Mouse (Mus musculus) urinary bladder, postnatal 4 days (tissue): ENCODE measurements around the gene Pick1.
"Not testable (repeated sequence)": the region's sequence is repeated elsewhere in the genome, so short reads cannot be mapped to it uniquely, and the experiment has no call there.

Source experiments
- DNase-seq, 2 experiments: peaks; one replicate each; pipeline ENCODE4 v3.0.0; 2021 to 2022; ENCODE audit warnings: low spot score in 2 of 2

The Pick1 gene

GRCm38 (mm10) chr15:79224685-79225084 lies 4.3 kb upstream of the Pick1 start:
- peak; percentile 68 to 89 for DNase-seq

GRCm38 (mm10) chr15:79225780-79226179 lies 3.2 kb upstream of the Pick1 start:
- not testable (repeated sequence) for DNase-seq

- DNase-seq, result no peak
These were observed 6.3 kb downstream of the Pick1 start for GRCm38 (mm10) chr15:79235268-79235667.

DNA sequence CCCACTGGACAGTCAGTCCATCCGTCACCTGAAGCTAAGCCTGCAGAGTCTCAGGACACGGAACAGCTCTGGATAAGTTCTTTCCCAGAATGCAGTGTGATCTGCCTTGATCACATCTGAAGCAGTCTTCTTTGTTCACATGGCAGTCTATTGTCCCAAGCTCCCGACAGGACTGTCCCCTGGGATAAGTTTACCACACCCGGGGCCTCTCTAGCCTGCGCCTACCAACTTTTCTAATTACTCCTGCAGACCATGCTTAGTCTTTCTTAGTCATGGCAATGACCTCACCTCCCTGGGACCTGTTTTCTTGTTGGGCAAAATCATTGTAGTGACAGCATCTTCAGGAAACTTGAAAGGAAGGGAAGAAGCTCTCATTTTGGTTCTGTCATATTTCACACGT lies 9.1 kb downstream of the Pick1 start:
- DNase-seq, result no peak

- no peak for DNase-seq
These were observed 13.7 kb downstream of the Pick1 start for GRCm38 (mm10) chr15:79242574-79243233.

DNA sequence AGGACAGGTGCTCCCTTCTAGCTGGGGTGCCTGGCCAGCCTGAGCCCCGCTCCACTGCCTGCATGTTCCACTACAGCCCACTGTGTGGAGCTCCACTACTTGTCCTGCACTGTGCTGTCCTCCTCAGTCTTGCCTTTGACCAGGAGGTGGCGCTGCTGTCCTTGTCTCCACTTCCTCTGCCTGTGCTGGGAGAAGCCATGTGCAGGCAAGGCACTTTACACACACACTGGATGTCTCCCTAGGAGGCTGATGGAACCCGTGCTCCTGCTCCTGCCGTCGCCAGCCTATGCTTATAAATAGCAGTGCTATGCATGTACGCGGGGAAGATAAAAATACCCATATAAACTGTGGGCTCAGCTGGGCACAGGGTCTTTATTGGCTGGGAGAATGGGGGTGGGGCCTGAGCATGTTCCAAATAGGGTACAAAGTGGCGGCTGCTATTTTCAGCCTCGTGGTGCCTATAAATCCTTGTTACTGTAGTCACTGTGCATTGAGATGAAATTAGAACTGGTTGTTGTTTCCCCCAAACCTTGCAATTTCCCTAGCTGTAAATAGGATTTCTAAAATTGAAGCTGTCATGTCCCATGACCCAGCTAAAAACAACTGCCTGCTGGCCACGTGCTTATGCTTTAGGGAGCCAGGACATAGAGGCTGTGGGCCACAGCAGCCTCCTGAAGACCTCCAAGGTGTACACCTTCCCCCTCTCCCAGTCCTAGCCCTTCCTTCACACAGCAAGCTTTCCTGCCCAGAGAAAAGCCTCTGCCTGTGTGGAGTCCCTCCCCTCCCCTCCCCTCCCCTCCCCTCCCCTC lies 14.5 kb downstream of the Pick1 start:
- DNase-seq, result peak; percentile 90 to 95

- no peak for DNase-seq
These were observed 15.3 kb downstream of the Pick1 start for GRCm38 (mm10) chr15:79244071-79244893.

- no peak for DNase-seq
These were observed 16.3 kb downstream of the Pick1 start for GRCm38 (mm10) chr15:79245321-79245720.

GRCm38 (mm10) chr15:79250236-79250635 lies 21.3 kb downstream of the Pick1 start:
- no peak for DNase-seq

DNA sequence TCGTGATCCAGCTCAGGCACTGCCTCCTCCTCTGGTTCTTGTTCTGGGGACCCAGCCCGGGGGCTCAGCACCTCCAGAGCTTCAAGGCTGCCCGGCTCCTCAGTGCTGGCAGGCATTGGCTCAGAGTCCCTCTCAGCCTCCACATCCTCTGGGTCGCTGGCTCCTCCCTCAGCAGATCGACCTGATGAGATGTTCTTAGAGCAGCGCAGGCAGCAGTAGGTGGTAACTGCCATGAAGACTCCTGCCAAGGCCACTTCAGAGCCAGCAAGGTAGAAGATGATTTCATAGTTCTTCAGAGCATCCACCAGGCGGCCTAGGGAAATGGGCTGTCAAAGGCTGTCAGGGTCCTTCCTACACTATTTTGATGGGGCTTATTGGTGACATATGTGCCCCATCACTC lies 22.2 kb downstream of the Pick1 start:
- DNase-seq, result no peak

GRCm38 (mm10) chr15:79251781-79252491 lies 23.0 kb downstream of the Pick1 start:
- no peak for DNase-seq

- DNase-seq, result no peak
These were observed 23.6 kb downstream of the Pick1 start for GRCm38 (mm10) chr15:79252580-79252979.

GRCm38 (mm10) chr15:79254661-79255060 lies 25.7 kb downstream of the Pick1 start, which contains the start of gene Slc16a8:
Gene Slc16a8, minus strand, starts transcription at chr15:79254761.
- DNase-seq, result no peak

DNA sequence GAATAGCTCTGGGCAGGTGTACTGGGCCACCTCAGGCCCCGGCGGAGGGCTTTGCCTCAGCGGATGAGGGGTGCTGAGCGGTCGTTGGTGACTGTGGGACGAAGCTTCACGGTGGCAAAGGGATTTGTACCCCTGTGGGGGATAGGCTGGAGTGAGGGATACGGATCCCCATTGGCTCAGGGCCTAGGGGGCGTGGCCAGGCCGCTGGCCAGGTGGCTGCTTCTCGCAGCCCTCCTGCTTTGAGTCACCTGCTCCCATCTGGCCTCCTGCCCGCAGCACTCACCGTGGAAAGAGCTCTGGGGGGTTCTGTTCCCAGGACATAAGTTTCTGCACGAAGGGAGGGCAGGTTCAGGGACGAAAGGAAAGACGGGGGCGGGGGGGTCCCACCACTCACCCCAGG lies 29.5 kb downstream of the Pick1 start:
- DNase-seq, result no peak

DNA sequence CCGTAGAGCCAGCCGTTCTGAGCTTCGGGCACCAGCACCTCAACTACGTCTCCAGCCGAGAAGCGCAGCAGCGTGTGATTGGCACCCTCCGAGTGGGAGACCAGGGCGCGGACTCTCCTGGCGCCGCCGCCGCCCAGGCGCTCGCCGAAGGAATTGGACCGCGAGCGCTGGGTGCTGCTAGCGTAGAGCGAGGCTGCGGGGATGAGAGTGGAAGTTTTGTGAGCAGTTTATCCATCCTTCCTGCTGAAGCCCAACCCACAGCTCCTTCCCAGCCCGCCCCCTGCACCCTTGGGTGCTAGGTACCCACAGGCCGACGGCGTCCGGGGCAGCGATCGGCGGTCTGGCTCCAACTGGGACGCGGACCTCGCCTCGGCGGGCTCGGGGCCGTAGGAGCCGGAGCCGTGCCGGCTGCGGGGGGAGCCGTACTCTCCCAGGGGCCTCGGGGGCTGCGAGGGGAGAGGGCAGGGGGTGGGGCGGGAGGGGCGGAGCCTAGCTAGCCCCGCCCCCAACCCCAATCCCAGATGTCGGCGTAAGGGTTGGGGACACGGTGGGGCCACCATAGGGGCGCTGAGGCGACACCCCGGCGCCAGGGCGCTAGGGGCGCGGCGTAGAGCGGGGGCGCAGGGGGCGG lies 32.2 kb downstream of the Pick1 start:
- DNase-seq, result no peak

GRCm38 (mm10) chr15:79261757-79262156 lies 32.8 kb downstream of the Pick1 start:
- no peak for DNase-seq

DNA sequence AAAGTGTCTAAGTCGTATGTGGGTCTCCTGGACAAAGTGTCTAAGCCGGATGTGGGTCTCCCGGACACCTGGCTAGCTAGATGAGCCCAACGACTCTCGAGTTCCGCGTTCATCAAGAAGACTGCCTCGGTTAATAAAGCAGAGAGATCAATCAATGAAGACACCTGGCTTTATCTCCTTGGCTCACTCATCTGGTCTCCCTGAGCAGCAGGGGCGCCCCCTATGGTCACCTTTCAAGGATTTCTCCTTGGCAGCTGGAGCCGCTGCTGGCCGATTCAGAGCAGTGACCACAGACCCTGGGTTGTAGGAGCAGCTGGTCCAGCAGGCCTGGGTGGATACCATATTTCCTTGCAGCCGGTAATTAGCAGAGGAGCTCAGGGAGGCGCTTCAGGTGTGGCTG lies 33.4 kb downstream of the Pick1 start:
- no peak for DNase-seq

- no peak for DNase-seq
These were observed 33.9 kb downstream of the Pick1 start for GRCm38 (mm10) chr15:79262786-79263309.

DNA sequence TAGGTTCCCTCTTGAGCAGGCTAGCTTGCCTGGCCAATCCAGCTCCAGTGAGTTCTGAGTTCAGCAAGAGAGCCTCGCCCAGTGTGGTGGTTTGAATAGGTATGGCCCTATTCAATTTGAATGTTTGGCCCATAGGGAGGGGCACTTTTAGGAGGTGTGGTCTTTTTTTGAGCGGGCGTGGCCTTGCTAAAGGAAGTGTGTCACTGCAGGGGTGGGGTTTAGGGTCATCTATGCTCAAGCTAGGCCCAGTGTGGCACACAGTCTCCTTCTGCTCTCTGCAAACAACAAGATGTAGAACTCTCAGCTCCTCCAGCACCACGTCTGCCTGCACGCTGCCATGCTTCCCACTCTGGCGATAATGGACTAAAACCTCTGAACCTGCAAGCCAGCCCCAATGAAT lies 34.8 kb downstream of the Pick1 start:
- DNase-seq, result no peak

DNA sequence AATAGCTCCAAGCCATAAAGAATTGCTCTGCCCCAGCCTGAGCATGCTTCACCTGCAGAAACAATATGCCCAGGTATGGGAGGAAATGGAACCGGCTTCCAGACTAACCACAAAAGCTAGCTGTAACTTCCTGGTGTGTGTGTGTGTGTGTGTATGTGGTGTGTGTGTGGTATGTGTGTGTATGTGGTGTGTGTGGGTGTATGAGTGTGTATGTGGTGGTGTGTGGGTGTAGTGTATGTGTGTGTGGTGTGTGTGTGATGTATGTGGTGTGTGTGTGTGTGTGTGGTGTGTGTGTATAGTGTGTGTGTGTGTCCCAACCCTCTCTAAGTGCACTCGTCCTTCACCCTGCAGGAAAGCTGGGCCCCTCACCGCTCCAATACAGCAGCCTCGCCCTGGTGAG lies 36.4 kb downstream of the Pick1 start:
- DNase-seq, result no peak

DNA sequence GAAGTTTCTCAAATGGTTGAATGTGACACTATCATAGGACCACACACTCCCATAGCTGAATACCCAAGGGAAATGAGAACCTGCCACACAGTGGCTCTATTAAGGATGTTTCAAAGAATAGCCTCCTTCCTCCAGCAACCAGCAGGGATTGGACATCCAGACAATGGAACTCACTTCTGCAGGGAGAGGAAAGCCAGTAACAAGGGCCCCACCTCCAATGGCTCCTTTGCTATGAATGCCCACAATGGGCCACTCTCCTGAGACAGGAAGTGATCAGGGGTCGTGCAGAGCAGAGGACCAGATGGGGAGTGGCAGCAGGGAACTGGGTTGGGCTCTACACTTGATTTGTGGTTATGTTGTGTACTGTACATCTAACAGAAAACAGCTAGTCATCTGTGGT lies 39.5 kb downstream of the Pick1 start:
- no peak for DNase-seq
